Mouse (Mus musculus) bone marrow macrophage, adult 2 months (primary cell): Measurements from ENCODE around the gene Pgap2.

Experiments used
- CTCF ChIP-seq: IDR thresholded peaks from 2 replicates; pipeline ENCODE4 v1.5.1; 2012; ENCODE audit warnings: low read depth, mild to moderate bottlenecking, low read length, moderate library complexity
- POLR2A ChIP-seq: IDR thresholded peaks from 2 replicates; pipeline ENCODE4 v1.6.1; 2012; ENCODE audit warnings: mild to moderate bottlenecking, low read depth, low read length, borderline replicate concordance

- TF ChIP-seq CTCF, result 0 out of 2 replicates have a peak, but pooled peaks have one; percentile 2
- no peak for TF ChIP-seq POLR2A
Measured at GRCm38 (mm10) chr7:102249896-102250630, 40.1 kb downstream of the Pgap2 start.
